15 mouse cellular contexts compared by ENCODE assay signal in the genomic region with DNA sequence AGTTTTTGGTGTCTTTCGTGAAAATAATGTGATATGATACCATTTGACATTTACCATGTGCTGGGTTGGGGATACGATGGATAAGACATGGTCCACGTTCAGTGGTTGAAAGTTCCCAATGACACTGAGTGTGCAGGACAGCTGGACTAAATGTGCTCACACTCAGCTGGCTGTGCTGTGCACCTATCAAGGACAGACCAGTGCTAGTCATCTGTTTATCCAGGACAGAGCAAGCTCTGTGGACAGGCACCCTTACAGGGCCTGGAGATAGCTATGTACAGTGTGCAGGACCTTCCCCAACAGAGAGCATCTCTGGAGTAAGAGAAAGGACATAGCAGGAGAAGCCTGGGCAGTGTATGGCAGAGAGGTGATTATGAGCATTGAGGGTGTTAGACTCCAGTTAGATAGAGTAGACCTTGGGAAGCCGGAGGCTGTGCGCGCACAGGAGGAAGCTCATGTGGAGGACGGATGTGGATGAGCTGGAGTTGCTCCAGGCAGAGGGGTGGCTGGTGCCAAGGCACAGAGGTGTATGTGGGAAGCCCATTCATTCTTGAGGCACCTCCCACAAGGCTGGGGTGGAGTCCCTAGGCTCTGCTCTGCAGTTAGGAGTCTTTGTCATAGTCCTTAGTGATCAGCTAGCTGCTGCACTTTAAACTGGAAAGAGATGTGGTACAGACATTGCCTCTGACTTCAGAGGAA. TPM values are rescaled to one million over a fixed set of nuclear protein-coding genes. Genes with fewer than 3 reads are reported as not detected.
DNase-seq lines count a peak whose midpoint lies in the region; ATAC-seq lines count a peak whose summit lies in the region.
"Had no signal": no experiment of that assay in that cellular context is flagged by ENCODE, and none has a peak within 500 bp of the region (broad histone marks: within the 10 kb centered on the region; RNA-seq: fewer than 3 reads in every experiment).

No protein-coding gene starts in this region.

- ATAC-seq in kidney, embryonic 14.5 days (ENCODE audit: low FRiP score, low TSS enrichment) = 0 out of 2 replicates have a peak, but pooled peaks have one; percentile 37
- no peak for ATAC-seq in kidney, embryonic 16.5 days (ENCODE audit: low FRiP score, low TSS enrichment)
- ATAC-seq: forebrain, embryonic 15.5 days had no signal

- H3K27ac ChIP-seq in kidney, embryonic 14.5 days (ENCODE audit: low read depth, low read length) = no peak overlapping the region
- no peak overlapping the region for H3K27ac ChIP-seq in kidney, embryonic 16.5 days (ENCODE audit: low read length)
- H3K27ac ChIP-seq: forebrain, embryonic 15.5 days; hindbrain, embryonic 12.5 days; neural tube, embryonic 13.5 days had no signal

- no peaks in the 10 kb centered on the region for H3K27me3 ChIP-seq in kidney, embryonic 14.5 days (ENCODE audit: control insufficient read depth, insufficient read depth, low read length)
- H3K27me3 ChIP-seq in kidney, embryonic 16.5 days (ENCODE audit: insufficient read depth, low read length) = no peaks in the 10 kb centered on the region
- H3K27me3 ChIP-seq: forebrain, embryonic 15.5 days; hindbrain, embryonic 12.5 days; neural tube, embryonic 13.5 days had no signal

- H3K4me3 ChIP-seq in kidney, embryonic 14.5 days (ENCODE audit: low read length) = no peak overlapping the region
- H3K4me3 ChIP-seq in kidney, embryonic 16.5 days (ENCODE audit: low read length) = no peak overlapping the region
- H3K4me3 ChIP-seq: forebrain, embryonic 15.5 days; hindbrain, embryonic 12.5 days; neural tube, embryonic 13.5 days had no signal

- peak; percentile 66 for DNase-seq in adrenal gland, adult 2 months
- no peak for DNase-seq in adrenal gland, adult 18-20 months (ENCODE audit: low spot score in 2 of 2)
- peak; percentile 60 to 66 for DNase-seq in adrenal gland, postnatal 36 days
- DNase-seq in kidney, postnatal 14 days = peak; percentile 55
- no peak for DNase-seq in gastrocnemius, postnatal 4 days (ENCODE audit: low spot score in 2 of 2)
- no peak for DNase-seq in spleen, postnatal 10 days (ENCODE audit: low spot score in 2 of 2)
- DNase-seq: gastrocnemius, postnatal 10 days; midbrain, embryonic 14.5 days; right cerebral cortex, adult 18-20 months had no signal

- H3K4me2 ChIP-seq in kidney, embryonic 14.5 days (replicated peaks; ENCODE audit: low read depth, low read length) = no peak overlapping the region
- H3K4me2 ChIP-seq in kidney, embryonic 16.5 days (replicated peaks; ENCODE audit: low read depth, low read length) = no peak overlapping the region
- H3K4me2 ChIP-seq: forebrain, embryonic 15.5 days; hindbrain, embryonic 12.5 days; liver, embryonic 11.5 days; neural tube, embryonic 13.5 days had no signal

- H3K9ac ChIP-seq in kidney, embryonic 14.5 days (ENCODE audit: low read depth, low read length) = no peak overlapping the region
- H3K9ac ChIP-seq in kidney, embryonic 16.5 days (replicated peaks; ENCODE audit: low read length) = no peak overlapping the region
- H3K9ac ChIP-seq: forebrain, embryonic 15.5 days; hindbrain, embryonic 12.5 days; neural tube, embryonic 13.5 days had no signal

- no peaks in the 10 kb centered on the region for H3K36me3 ChIP-seq in kidney, embryonic 14.5 days (ENCODE audit: control insufficient read depth, insufficient read depth, low read length)
- no peaks in the 10 kb centered on the region for H3K36me3 ChIP-seq in kidney, embryonic 16.5 days (ENCODE audit: insufficient read depth, low read length)
- H3K36me3 ChIP-seq: forebrain, embryonic 15.5 days; hindbrain, embryonic 12.5 days; neural tube, embryonic 13.5 days had no signal

- no peaks in the 10 kb centered on the region for H3K9me3 ChIP-seq in kidney, embryonic 14.5 days (ENCODE audit: control insufficient read depth, low read length)
- no peaks in the 10 kb centered on the region for H3K9me3 ChIP-seq in kidney, embryonic 16.5 days (ENCODE audit: low read length)
- H3K9me3 ChIP-seq: forebrain, embryonic 15.5 days; hindbrain, embryonic 12.5 days; neural tube, embryonic 13.5 days had no signal

- peaks cover 50% of the 10 kb centered on the region for H3K4me1 ChIP-seq in kidney, embryonic 14.5 days (ENCODE audit: control insufficient read depth, insufficient read depth, low read length)
- peaks cover 52% of the 10 kb centered on the region for H3K4me1 ChIP-seq in kidney, embryonic 16.5 days (ENCODE audit: insufficient read depth, low read length)

- WGBS in kidney, embryonic 14.5 days = 81% methylated on average over 7 of the region's 7 CpGs
- 79% methylated on average over 7 of the region's 7 CpGs for WGBS in kidney, embryonic 16.5 days

RNA-seq across cellular contexts. Expression of a gene that starts 31.4 kb away (rescaled TPM):
- 100 to 1,000 TPM in 1 of 2 experiments, 10 to 100 TPM in 1; 57.7 to 106 TPM for total RNA-seq in adrenal gland, adult 2 months (2021)
- polyA plus RNA-seq in adrenal gland, adult 2 months (2012; rRNA removed) = 10.9 and 18.6 TPM in 2 replicates
- total RNA-seq in adrenal gland, adult 18-20 months (2021) = 100 to 1,000 TPM; 103 to 120 TPM
- 30.1 and 36.8 TPM in 2 replicates for polyA plus RNA-seq in kidney, embryonic 14.5 days (2014; fragmentation: Nextera tagmentation; extraction: Ambion mirVana)
- 18.0 and 25.7 TPM in 2 replicates for polyA plus RNA-seq in kidney, embryonic 16.5 days (2015; fragmentation: Nextera tagmentation; extraction: Ambion mirVana)
- 100 to 1,000 TPM in 1 of 2 experiments, 10 to 100 TPM in 1; 78.8 to 119 TPM for total RNA-seq in adrenal gland, postnatal 36 days (2021)
- total RNA-seq in gastrocnemius, postnatal 4 days (2021) = 100 to 1,000 TPM; 155 to 175 TPM

Comparison
In these comparisons a context has a peak if more than half of its experiments do, and no peak if none do; other contexts are left out.
1. DNase-seq: peak in adrenal gland, adult 2 months (single experiment), adrenal gland, postnatal 36 days (2 of 2) and kidney, postnatal 14 days (single experiment); none in adrenal gland, adult 18-20 months (0 of 2), gastrocnemius, postnatal 4 days (0 of 2) and spleen, postnatal 10 days (0 of 2).